Mouse (Mus musculus) midbrain, embryonic 11.5 days (tissue): ENCODE results near the gene Gm26558. TPM values are rescaled to one million over a fixed set of nuclear protein-coding genes. Genes with fewer than 3 reads are reported as not detected.
A peak's percentile ranks its signal among the peaks of the same experiment; 100 is the strongest.

Experiments used
- ATAC-seq: fragments of 200-750 bp; cut with Nextera tagmentation; 2 replicates; pipeline ENCODE4 v1.8.0; 2017; ENCODE audit warnings: moderate TSS enrichment, moderate library complexity; ENCODE audit not compliant: low FRiP score
- DNase-seq: peaks from one replicate; pipeline ENCODE4 v3.0.0; 2015; ENCODE audit warnings: low spot score; ENCODE audit errors: missing footprints
- H3K27ac ChIP-seq: fragments of 300-500 bp; sonication (generic); 2 replicates; pipeline ENCODE4 v1.5.1; 2014; ENCODE audit warnings: low read depth, low read length
- H3K27me3 ChIP-seq: fragments of 300-500 bp; sonication (generic); 2 replicates; pipeline ENCODE4 v1.6.1; 2014; ENCODE audit warnings: mild to moderate bottlenecking, low read length, moderate library complexity, mixed read lengths; ENCODE audit not compliant: control insufficient read depth, insufficient read depth
- H3K36me3 ChIP-seq: fragments of 300-500 bp; sonication (generic); 2 replicates; pipeline ENCODE4 v1.6.1; 2014; ENCODE audit warnings: mild to moderate bottlenecking, low read length, moderate library complexity, mixed read lengths; ENCODE audit not compliant: control insufficient read depth, insufficient read depth
- H3K4me1 ChIP-seq: fragments of 300-500 bp; sonication (generic); 2 replicates; pipeline ENCODE4 v1.6.1; 2014; ENCODE audit warnings: low read length; ENCODE audit not compliant: control insufficient read depth, insufficient read depth
- H3K4me2 ChIP-seq: fragments of 300-500 bp; sonication (generic); 2 replicates; pipeline ENCODE4 v1.6.1; 2014; ENCODE audit warnings: mild to moderate bottlenecking, moderate library complexity
- H3K4me3 ChIP-seq: fragments of 300-500 bp; sonication (generic); 2 replicates; pipeline ENCODE4 v1.5.1; 2014; ENCODE audit warnings: low read depth, low read length
- H3K9ac ChIP-seq: fragments of 300-500 bp; sonication (generic); 2 replicates; pipeline ENCODE4 v1.6.1; 2014; ENCODE audit warnings: low read length
- H3K9me3 ChIP-seq: fragments of 300-500 bp; sonication (generic); 2 replicates; pipeline ENCODE4 v1.6.1; 2016; ENCODE audit warnings: low read length; ENCODE audit not compliant: control insufficient read depth
- WGBS: fragments of 180-500 bp; shearing (Covaris S2); extraction: QIAGEN DNeasy Blood & Tissue Kit; methylation state at CpG from one replicate; pipeline ENCODE4 v1.1.7; 2014; 5-methylcytosine and 5-hydroxymethylcytosine counted together
- polyA plus RNA-seq: library from polyadenylated mRNA; unstranded; fragments of >200 nt; fragmentation: Nextera tagmentation; extraction: Ambion mirVana; gene quantifications from 2 replicates; pipeline ENCODE4 v1.2.1, GENCODE M21; 2014

Gm26558 gene
- polyA plus RNA-seq, 1 experiment from 2014 or later = 4.1 TPM

DNA sequence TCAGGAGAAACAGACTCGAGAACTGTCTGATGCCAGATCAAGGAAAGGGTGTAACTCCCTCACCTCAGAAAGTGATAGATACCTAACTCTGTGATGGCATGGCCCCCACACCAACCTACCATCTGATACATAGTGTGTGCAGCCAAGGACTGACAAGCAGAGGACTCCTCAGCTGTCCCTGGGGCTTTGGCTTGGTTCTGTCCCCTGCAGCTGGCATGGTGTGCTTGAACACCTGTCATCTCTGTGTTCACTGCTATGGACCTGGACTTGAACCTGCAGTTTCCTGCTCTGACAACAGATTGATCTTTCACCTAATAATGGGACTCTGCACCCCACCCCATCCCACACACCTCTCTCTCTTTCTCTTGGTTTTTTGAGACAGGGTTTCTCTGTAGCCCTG is 29.5 kb downstream of the Gm26558 start:
- WGBS = 96% methylated on average over 1 of the region's 1 CpGs
- Histone ChIP-seq H3K27ac (no peak overlapping the region), H3K4me1 (no peaks in the 10 kb centered on the region), H3K27me3 (no peaks in the 10 kb centered on the region), H3K4me3 (no peak overlapping the region), H3K9me3 (no peaks in the 10 kb centered on the region), H3K9ac (no peak overlapping the region), H3K4me2 (no peak overlapping the region), H3K36me3 (no peaks in the 10 kb centered on the region)
- no peak for DNase-seq
- ATAC-seq = no peak

DNA sequence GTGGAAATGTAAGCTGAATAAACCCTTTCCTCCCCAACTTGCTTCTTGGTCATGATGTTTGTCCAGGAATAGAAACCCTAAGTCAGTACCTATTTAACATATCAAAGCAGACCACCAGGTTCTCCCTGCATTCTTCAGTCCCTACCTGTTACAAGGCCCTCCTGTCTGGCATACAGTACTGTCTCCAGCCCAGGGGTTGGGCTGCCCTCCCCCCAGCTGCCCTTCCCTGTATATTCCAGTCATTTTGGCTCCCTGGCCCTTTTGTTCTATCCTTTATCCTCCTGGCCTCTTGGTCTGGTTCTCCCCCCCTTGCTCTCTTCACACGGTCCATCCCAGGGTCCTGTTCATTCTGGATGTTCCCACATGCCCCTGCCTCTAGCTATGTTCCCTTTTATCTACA is 30.6 kb downstream of the Gm26558 start:
- H3K4me2 ChIP-seq = no peak overlapping the region
- ATAC-seq (no peak), DNase-seq (no peak)
- H3K9ac ChIP-seq = no peak overlapping the region
- 85% methylated on average over 1 of the region's 1 CpGs for WGBS
- no peaks in the 10 kb centered on the region for H3K27me3 ChIP-seq
- H3K27ac ChIP-seq = no peak overlapping the region
- H3K4me3 ChIP-seq = no peak overlapping the region
- H3K9me3 ChIP-seq = no peaks in the 10 kb centered on the region
- H3K4me1 ChIP-seq = no peaks in the 10 kb centered on the region
- H3K36me3 ChIP-seq = no peaks in the 10 kb centered on the region

DNA sequence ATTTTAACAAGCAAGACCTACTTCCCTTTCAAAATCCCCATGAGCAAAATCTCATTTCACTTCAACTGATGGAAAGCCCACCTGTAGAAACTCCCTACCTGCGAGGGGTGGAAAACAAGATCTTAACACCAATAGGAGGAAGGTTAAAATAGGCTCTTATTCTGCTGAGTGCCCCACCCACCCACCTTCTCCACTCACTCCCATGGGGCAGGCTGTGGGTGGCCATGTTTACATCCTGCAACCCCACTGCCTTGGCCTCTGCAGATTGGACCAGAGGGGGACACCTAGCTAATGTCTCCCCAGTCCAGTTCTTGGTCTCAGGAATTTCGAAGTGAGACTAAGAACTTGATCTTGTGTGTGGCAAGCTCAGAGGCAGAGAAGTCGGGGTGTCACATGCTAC is 32.0 kb downstream of the Gm26558 start:
- DNase-seq (no peak), ATAC-seq (no peak)
- H3K4me1 ChIP-seq = no peaks in the 10 kb centered on the region
- no peak overlapping the region for H3K9ac ChIP-seq
- H3K36me3 ChIP-seq = no peaks in the 10 kb centered on the region
- no peaks in the 10 kb centered on the region for H3K9me3 ChIP-seq
- no peaks in the 10 kb centered on the region for H3K27me3 ChIP-seq
- no peak overlapping the region for H3K27ac ChIP-seq
- 78% methylated on average over 3 of the region's 3 CpGs for WGBS
- no peak overlapping the region for H3K4me2 ChIP-seq
- H3K4me3 ChIP-seq = no peak overlapping the region

DNA sequence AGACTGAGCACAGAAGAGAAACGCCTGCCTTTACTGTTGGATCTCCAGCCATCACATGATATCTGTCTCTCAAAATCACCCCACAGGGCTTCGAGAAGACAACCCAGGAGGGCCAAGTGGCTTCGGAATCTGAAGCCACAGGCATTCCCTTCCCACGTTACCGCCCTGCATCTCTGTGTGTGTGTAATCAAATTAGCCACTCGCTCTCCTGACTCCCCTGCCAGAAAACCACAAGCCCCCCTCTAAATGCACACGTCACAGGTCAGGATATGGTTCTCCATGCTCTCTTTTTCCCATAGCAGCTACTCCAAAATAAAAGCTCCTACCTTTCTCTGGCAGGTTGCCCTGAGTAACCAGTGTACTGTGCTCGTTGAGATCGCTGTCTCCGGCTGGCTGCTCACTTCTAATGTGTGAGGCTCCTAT is 32.6 kb downstream of the Gm26558 start:
- H3K27me3 ChIP-seq = no peaks in the 10 kb centered on the region
- no peak overlapping the region for H3K4me3 ChIP-seq
- WGBS = 32% methylated on average over 10 of the region's 10 CpGs
- peak overlapping the region; percentile 20 for H3K4me2 ChIP-seq
- ATAC-seq = peak; percentile 75; the same call in 1 of the 2 replicates
- H3K36me3 ChIP-seq = no peaks in the 10 kb centered on the region
- H3K4me1 ChIP-seq = no peaks in the 10 kb centered on the region
- H3K27ac ChIP-seq = no peak overlapping the region
- no peak overlapping the region for H3K9ac ChIP-seq
- peak; percentile 89 for DNase-seq
- H3K9me3 ChIP-seq = no peaks in the 10 kb centered on the region

DNA sequence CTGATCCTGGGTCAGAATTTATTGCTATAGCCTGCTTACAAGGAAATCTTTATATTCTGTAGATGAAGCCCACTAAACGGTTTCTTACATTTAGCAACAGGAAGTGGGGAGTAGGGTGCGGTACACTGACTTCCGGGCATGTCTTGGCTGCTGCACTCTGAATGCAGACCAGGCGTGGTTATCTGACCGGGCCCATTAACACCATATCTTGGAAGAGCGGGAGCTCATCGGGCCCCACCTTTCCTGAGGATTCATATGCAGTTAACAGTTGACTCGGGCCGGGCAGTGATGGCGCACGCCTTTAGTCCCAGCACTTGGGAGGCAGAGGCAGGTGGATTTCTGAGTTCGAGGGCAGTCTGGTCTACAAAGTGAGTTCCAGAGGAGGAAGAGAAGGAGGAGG is 33.5 kb downstream of the Gm26558 start:
- no peak for ATAC-seq
- Histone ChIP-seq H3K27me3 (no peaks in the 10 kb centered on the region), H3K4me1 (no peaks in the 10 kb centered on the region), H3K4me3 (no peak overlapping the region), H3K36me3 (no peaks in the 10 kb centered on the region), H3K9me3 (no peaks in the 10 kb centered on the region), H3K9ac (no peak overlapping the region), H3K27ac (no peak overlapping the region), H3K4me2 (no peak overlapping the region)
- no peak for DNase-seq
- WGBS = 92% methylated on average over 12 of the region's 12 CpGs

DNA sequence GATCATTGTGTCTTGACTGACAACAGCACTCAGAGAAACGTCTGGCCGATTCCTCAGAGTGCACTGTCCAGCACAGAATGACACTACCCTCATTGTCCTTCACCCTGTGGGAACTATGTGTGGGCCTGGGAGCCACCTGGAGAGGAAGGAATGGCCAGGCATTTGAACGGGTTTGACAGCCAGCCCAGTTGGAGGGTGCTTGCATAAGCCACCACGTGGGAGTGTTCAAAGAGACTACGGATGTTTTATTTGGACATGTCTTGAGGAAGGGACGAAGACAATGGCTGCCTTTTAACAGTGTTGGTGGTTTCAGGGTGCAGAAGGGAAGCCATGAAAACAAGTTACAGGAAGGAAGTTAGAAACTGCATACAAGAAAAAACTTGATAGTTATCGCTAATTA is 36.1 kb downstream of the Gm26558 start:
- DNase-seq = no peak
- no peaks in the 10 kb centered on the region for H3K4me1 ChIP-seq
- 78% methylated on average over 7 of the region's 7 CpGs for WGBS
- no peak overlapping the region for H3K27ac ChIP-seq
- H3K36me3 ChIP-seq = no peaks in the 10 kb centered on the region
- H3K9ac ChIP-seq = no peak overlapping the region
- no peak overlapping the region for H3K4me2 ChIP-seq
- ATAC-seq = no peak
- H3K27me3 ChIP-seq = no peaks in the 10 kb centered on the region
- no peak overlapping the region for H3K4me3 ChIP-seq
- no peaks in the 10 kb centered on the region for H3K9me3 ChIP-seq

DNA sequence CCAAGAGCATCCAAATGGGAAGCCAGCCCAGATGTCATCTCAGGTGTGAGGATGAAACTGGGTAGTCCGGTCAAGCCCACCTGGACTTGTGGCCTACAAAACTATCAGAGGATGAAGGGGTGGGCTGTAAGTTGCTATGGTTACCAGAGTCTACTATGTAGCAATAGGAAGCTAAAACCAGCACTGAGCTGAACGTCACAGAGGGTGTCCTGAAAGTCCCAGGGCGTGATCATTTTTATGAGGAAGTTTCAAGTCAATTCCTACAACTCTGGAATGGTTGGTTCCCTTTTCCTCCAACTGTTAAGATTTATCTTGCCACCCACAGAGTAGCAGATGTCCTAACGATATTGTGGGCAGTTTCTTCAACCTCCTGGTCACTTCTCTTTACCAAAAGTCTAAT is 39.7 kb downstream of the Gm26558 start:
- 55% methylated on average over 4 of the region's 4 CpGs for WGBS
- Histone ChIP-seq H3K9ac (no peak overlapping the region), H3K36me3 (no peaks in the 10 kb centered on the region), H3K4me1 (no peaks in the 10 kb centered on the region), H3K4me2 (no peak overlapping the region), H3K9me3 (no peaks in the 10 kb centered on the region), H3K4me3 (no peak overlapping the region), H3K27ac (no peak overlapping the region), H3K27me3 (no peaks in the 10 kb centered on the region)
- DNase-seq = no peak
- ATAC-seq = no peak

DNA sequence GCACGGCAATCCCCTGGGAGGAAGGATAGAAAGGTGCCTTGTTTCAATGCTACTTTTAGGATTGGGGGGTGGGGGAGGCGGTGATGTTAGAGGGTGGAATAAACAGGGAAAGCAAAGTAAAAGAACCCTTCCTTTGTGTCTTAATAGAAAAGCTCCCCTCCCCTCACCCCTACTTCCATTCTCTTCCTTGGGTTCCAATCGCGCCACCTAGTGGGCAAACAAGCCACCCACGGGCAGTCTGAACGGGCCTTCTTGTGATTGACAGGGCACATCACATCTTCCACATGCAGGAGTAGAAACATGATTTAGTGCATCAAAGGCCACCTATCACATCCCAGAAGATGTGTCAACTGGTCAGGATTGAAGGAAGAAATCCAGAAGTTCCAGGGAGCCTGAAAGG is 41.7 kb downstream of the Gm26558 start:
- no peaks in the 10 kb centered on the region for H3K9me3 ChIP-seq
- no peak overlapping the region for H3K4me2 ChIP-seq
- no peak overlapping the region for H3K9ac ChIP-seq
- H3K27ac ChIP-seq = no peak overlapping the region
- H3K4me3 ChIP-seq = no peak overlapping the region
- no peaks in the 10 kb centered on the region for H3K4me1 ChIP-seq
- H3K36me3 ChIP-seq = no peaks in the 10 kb centered on the region
- DNase-seq = peak; percentile 93
- no peaks in the 10 kb centered on the region for H3K27me3 ChIP-seq
- 13% methylated on average over 6 of the region's 6 CpGs for WGBS
- no peak for ATAC-seq

DNA sequence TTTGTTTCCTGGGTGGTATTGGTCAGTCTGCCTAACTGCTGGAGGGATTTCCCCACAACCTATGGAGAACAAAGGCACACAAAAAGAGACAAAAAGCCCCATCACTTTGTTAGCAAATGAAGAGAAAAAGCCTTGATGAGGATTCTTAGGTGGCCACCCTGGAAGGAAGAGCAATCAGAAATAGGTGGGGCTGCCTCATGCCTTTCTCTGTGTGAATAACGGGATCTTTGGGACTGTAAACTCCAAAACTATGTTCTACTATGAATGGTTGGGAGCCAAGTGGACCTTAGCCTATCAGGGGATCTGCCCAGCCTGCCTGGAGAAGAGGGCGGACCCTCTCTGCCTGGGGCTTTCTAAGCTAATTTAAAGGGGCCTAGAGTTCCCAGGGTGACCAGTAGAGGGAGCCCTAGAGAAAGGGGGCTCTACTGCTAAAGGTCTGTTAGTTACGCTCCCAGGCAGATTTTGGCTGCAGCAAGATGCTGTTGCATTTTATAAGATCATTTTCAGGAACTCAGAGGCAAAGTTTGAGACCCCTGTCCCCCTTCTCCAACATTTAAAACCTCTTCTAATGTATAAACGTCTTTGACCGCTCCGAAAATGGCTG is 42.6 kb downstream of the Gm26558 start:
- ATAC-seq (no peak), DNase-seq (no peak)
- WGBS = 88% methylated on average over 6 of the region's 6 CpGs
- H3K27me3 ChIP-seq = no peaks in the 10 kb centered on the region
- no peak overlapping the region for H3K4me2 ChIP-seq
- H3K9me3 ChIP-seq = no peaks in the 10 kb centered on the region
- H3K27ac ChIP-seq = no peak overlapping the region
- H3K4me3 ChIP-seq = no peak overlapping the region
- H3K9ac ChIP-seq = no peak overlapping the region
- no peaks in the 10 kb centered on the region for H3K36me3 ChIP-seq
- H3K4me1 ChIP-seq = no peaks in the 10 kb centered on the region
